Mouse (Mus musculus): Measurements from ENCODE around the gene Slc39a11. TPM values are rescaled to one million over a fixed set of nuclear protein-coding genes. Genes with fewer than 3 reads are reported as not detected.

Gene Slc39a11
- polyA plus RNA-seq, 1 experiment from 2014 or later: 26.3 TPM

- Histone ChIP-seq H3K9me3 (no peaks in the 10 kb centered on the region), H3K4me1 (peaks cover 44% of the 10 kb centered on the region), H3K36me3 (no peaks in the 10 kb centered on the region), H3K9ac (no peak overlapping the region), H3K4me3 (no peak overlapping the region), H3K27ac (no peak overlapping the region), H3K4me2 (no peak overlapping the region), H3K27me3 (no peaks in the 10 kb centered on the region)
- 61% methylated on average over 7 of the region's 7 CpGs for WGBS
- no peak for ATAC-seq (ENCODE audit: insufficient number of reproducible peaks, insufficient read depth, low FRiP score, low TSS enrichment, low read depth)
These were observed 131.7 kb downstream of the Slc39a11 start for GRCm38 (mm10) chr11:113518176-113518575.

DNA sequence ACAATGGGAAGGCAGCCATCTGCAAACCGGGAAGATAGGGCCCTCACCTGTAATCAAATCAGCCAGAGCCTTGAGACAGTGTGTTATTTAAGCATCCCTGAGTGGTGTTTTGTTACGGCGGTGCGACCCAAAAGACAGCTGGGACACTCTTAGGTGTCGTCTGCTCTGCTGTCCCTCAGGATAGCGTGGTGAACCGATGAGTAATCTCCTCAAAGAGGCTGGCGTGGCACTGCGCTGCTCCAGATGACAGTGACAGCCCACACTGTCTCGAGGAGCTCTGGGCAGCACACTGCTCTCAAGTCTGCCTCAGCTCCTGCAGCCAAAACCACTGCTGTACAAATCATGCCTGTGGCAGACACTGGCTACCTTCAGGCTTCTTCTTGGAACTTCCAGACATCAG, 133.7 kb downstream of the Slc39a11 start:
- Histone ChIP-seq H3K27ac (no peak overlapping the region), H3K9ac (no peak overlapping the region), H3K9me3 (no peaks in the 10 kb centered on the region), H3K36me3 (no peaks in the 10 kb centered on the region), H3K4me3 (no peak overlapping the region), H3K4me1 (peaks cover 44% of the 10 kb centered on the region), H3K27me3 (no peaks in the 10 kb centered on the region), H3K4me2 (no peak overlapping the region)
- WGBS: 64% methylated on average over 10 of the region's 10 CpGs
- no peak for ATAC-seq (ENCODE audit: insufficient number of reproducible peaks, insufficient read depth, low FRiP score, low TSS enrichment, low read depth)

DNA sequence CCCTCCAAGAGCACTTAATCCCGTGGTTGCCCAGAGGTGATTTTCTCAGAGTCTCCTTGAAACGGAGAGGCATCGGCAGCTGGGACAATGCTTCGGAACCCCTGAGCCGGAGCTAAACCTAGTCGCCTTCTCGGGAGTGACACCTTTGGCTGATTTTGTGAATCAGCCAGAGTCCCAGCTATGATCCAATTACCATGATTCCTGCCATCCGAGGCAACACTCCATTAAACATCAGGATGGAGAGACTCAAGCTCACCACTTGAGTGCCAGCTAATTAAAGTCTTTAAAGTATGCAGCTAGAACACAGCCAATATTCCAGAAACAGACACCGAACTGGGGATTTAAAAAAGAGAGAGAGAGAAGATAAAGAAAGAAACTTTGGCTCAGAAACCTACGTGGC, 136.9 kb downstream of the Slc39a11 start:
- WGBS: 65% methylated on average over 10 of the region's 10 CpGs
- H3K4me2 ChIP-seq: no peak overlapping the region
- no peaks in the 10 kb centered on the region for H3K27me3 ChIP-seq
- no peak overlapping the region for H3K9ac ChIP-seq
- no peaks in the 10 kb centered on the region for H3K9me3 ChIP-seq
- peaks cover 17% of the 10 kb centered on the region for H3K4me1 ChIP-seq
- no peak for ATAC-seq (ENCODE audit: insufficient number of reproducible peaks, insufficient read depth, low FRiP score, low TSS enrichment, low read depth)
- no peak overlapping the region for H3K4me3 ChIP-seq
- no peaks in the 10 kb centered on the region for H3K36me3 ChIP-seq
- no peak overlapping the region for H3K27ac ChIP-seq

DNA sequence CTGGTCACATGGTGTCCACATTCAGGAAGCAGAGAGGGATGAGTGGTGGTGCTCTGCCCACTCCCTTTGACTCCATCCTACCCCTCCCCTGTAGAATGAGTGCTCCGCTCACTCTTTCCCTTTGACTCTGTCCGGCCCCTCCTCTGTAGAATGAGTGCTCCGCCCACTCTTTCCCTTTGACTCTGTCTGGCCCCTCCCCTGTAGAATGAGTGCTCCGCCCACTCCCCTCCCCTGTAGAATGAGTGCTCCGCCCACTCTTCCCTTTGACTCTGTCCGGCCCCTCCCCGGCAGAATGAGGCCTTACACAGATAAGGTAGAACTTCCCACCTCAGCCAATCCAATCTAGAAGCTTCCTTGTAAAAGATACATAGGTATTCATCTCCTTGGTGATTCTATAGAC, 137.7 kb downstream of the Slc39a11 start:
- Histone ChIP-seq H3K4me3 (no peak overlapping the region), H3K36me3 (no peaks in the 10 kb centered on the region), H3K27ac (no peak overlapping the region), H3K9me3 (no peaks in the 10 kb centered on the region), H3K9ac (no peak overlapping the region), H3K27me3 (no peaks in the 10 kb centered on the region), H3K4me1 (peaks cover 10% of the 10 kb centered on the region), H3K4me2 (no peak overlapping the region)
- 96% methylated on average over 7 of the region's 7 CpGs for WGBS
- ATAC-seq (ENCODE audit: insufficient number of reproducible peaks, insufficient read depth, low FRiP score, low TSS enrichment, low read depth): no peak

- Histone ChIP-seq H3K9ac (no peak overlapping the region), H3K36me3 (no peaks in the 10 kb centered on the region), H3K4me1 (peaks cover 1% of the 10 kb centered on the region; the same call in 1 of the 2 replicates), H3K9me3 (no peaks in the 10 kb centered on the region), H3K27ac (no peak overlapping the region), H3K27me3 (no peaks in the 10 kb centered on the region), H3K4me3 (no peak overlapping the region), H3K4me2 (no peak overlapping the region)
- no peak for ATAC-seq (ENCODE audit: insufficient number of reproducible peaks, insufficient read depth, low FRiP score, low TSS enrichment, low read depth)
- whole genome bisulfite sequencing: 86% methylated on average over 11 of the region's 11 CpGs
These were observed 138.8 kb downstream of the Slc39a11 start for GRCm38 (mm10) chr11:113510969-113511625.

GRCm38 (mm10) chr11:113510249-113510648, 139.6 kb downstream of the Slc39a11 start:
- Histone ChIP-seq H3K4me2 (no peak overlapping the region), H3K27me3 (no peaks in the 10 kb centered on the region), H3K9me3 (no peaks in the 10 kb centered on the region), H3K4me3 (no peak overlapping the region), H3K4me1 (no peaks in the 10 kb centered on the region), H3K36me3 (no peaks in the 10 kb centered on the region), H3K27ac (no peak overlapping the region), H3K9ac (no peak overlapping the region)
- 67% methylated on average over 7 of the region's 7 CpGs for WGBS
- ATAC-seq (ENCODE audit: insufficient number of reproducible peaks, insufficient read depth, low FRiP score, low TSS enrichment, low read depth): no peak

DNA sequence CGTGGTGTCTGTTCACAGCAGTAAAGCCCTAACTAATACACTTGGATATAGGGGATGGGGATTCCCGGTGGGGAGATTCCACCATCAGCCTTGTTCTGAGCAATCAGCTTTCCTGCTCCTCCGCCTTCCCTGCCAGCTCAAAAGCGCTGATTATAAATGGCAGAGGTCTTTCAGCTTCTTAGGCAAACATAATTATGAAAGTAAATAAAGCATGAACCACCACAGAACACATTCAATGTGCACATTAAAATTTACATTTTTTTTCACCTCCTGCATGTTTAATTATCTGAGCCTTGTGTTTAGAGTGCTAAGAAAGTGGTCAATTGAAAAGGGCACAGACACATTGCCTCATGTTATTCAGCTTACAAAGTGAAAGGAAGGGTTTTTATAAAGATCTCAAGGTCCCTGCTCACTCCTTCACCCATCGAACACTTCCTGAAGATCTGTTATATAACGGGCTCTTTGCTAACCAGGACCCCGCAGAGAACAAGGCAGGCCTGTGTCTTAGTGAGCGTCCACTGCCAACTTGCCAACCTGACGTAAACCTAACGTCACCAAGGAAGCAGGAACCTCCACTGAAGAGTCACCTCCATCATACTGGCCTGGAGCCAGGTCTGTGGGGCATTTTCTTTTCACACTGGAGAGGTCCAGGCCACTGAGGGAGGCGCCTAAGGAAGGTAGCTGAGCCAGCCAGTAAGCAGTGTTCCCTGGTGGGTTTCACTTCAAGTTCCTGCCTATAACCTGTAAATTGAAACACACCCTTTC, 142.0 kb downstream of the Slc39a11 start:
- Histone ChIP-seq H3K4me2 (no peak overlapping the region), H3K36me3 (no peaks in the 10 kb centered on the region), H3K4me1 (0 out of 2 replicates have a peak, but pooled peaks cover 5% of the 10 kb centered on the region), H3K9me3 (no peaks in the 10 kb centered on the region), H3K9ac (no peak overlapping the region), H3K27me3 (no peaks in the 10 kb centered on the region), H3K27ac (no peak overlapping the region), H3K4me3 (no peak overlapping the region)
- no peak for ATAC-seq (ENCODE audit: insufficient number of reproducible peaks, insufficient read depth, low FRiP score, low TSS enrichment, low read depth)
- 79% methylated on average over 11 of the region's 11 CpGs for WGBS

GRCm38 (mm10) chr11:113505551-113506160, 144.2 kb downstream of the Slc39a11 start:
- Histone ChIP-seq H3K9me3 (no peaks in the 10 kb centered on the region), H3K4me2 (no peak overlapping the region), H3K27ac (no peak overlapping the region), H3K27me3 (no peaks in the 10 kb centered on the region), H3K36me3 (no peaks in the 10 kb centered on the region), H3K4me1 (0 out of 2 replicates have a peak, but pooled peaks cover 8% of the 10 kb centered on the region), H3K9ac (no peak overlapping the region), H3K4me3 (no peak overlapping the region)
- no peak for ATAC-seq (ENCODE audit: insufficient number of reproducible peaks, insufficient read depth, low FRiP score, low TSS enrichment, low read depth)
- 90% methylated on average over 12 of the region's 12 CpGs for WGBS

DNA sequence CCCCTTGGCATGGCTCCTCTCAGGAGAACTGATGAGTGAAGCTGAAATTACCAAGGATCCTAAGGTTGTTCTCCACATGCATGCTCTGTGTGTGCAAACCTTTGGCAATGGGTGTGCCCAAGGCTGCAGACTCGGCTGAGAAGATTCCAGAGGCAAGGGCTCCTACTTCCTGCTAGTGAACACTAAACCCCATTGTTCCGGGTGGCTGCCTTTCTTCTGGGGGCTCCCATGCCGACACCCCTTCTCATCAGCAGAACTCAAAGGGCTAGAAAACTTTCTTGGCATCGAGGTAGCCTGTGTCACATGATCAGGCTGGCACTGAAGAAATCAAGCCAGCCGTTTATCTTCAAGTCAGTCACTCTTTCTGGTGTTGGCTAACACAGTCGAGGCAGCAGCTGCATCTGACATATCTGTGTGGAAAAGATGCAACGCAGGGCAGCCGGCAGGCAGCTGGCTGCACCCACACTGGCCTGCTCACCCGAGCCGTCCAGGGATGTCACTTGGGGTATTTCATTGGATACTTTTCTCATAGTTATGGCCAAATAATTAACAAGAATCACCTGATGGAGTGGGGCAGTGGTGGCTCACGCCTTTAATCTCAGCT, 145.3 kb downstream of the Slc39a11 start:
- 0 out of 2 replicates have a peak, but pooled peaks cover 8% of the 10 kb centered on the region for H3K4me1 ChIP-seq
- H3K4me2 ChIP-seq: no peak overlapping the region
- no peaks in the 10 kb centered on the region for H3K27me3 ChIP-seq
- no peak overlapping the region for H3K27ac ChIP-seq
- no peak for ATAC-seq (ENCODE audit: insufficient number of reproducible peaks, insufficient read depth, low FRiP score, low TSS enrichment, low read depth)
- H3K9me3 ChIP-seq: no peaks in the 10 kb centered on the region
- no peaks in the 10 kb centered on the region for H3K36me3 ChIP-seq
- 59% methylated on average over 11 of the region's 11 CpGs for WGBS
- no peak overlapping the region for H3K9ac ChIP-seq
- H3K4me3 ChIP-seq: no peak overlapping the region

GRCm38 (mm10) chr11:113502968-113503367, 146.9 kb downstream of the Slc39a11 start:
- Histone ChIP-seq H3K36me3 (no peaks in the 10 kb centered on the region), H3K27ac (no peak overlapping the region), H3K4me1 (0 out of 2 replicates have a peak, but pooled peaks cover 8% of the 10 kb centered on the region), H3K9me3 (no peaks in the 10 kb centered on the region), H3K27me3 (no peaks in the 10 kb centered on the region), H3K9ac (no peak overlapping the region), H3K4me2 (no peak overlapping the region), H3K4me3 (no peak overlapping the region)
- WGBS: 82% methylated on average over 6 of the region's 6 CpGs
- ATAC-seq (ENCODE audit: insufficient number of reproducible peaks, insufficient read depth, low FRiP score, low TSS enrichment, low read depth): no peak

DNA sequence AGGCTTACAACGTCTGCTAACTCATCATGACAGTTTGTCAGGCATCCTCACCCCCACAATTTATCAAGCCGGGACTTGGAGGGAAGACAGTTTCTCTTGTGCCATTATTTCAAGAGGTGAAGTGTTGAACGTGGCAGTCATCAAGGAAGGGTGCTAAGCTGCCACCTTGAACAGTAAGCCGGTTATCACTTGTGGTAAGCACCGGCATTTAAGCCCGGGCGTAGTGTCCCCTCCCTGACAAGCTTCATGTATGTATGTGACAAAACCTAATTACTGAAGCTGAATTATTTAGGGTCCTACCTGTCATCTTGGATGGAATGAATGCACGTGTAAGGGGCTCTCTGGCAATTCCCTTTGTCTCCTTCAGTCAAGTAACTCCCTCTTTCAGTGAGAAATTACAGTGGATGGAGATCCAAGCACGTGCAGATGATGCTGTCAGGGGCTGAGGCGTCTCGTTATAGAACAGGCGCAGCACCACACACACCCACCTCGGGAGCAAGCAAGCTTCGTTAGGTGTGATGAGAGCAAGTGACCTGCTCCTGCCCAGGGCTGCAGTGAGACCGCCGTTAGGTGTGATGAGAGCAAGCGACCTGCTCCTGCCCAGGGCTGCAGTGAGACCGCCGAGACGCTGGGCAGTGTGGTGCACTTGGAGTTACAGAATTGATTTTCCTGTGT, 149.1 kb downstream of the Slc39a11 start:
- H3K4me3 ChIP-seq: no peak overlapping the region
- H3K27me3 ChIP-seq: no peaks in the 10 kb centered on the region
- ATAC-seq (ENCODE audit: insufficient number of reproducible peaks, insufficient read depth, low FRiP score, low TSS enrichment, low read depth): no peak
- H3K36me3 ChIP-seq: no peaks in the 10 kb centered on the region
- no peaks in the 10 kb centered on the region for H3K9me3 ChIP-seq
- no peak overlapping the region for H3K4me2 ChIP-seq
- H3K4me1 ChIP-seq: 0 out of 2 replicates have a peak, but pooled peaks cover 8% of the 10 kb centered on the region
- no peak overlapping the region for H3K27ac ChIP-seq
- no peak overlapping the region for H3K9ac ChIP-seq
- WGBS: 73% methylated on average over 20 of the region's 20 CpGs

All from embryonic facial prominence, embryonic 13.5 days (tissue).